Mouse (Mus musculus) megakaryocyte, embryonic 14.5 days (primary cell): ENCODE measurements around the gene Mical2.

Source experiments
- FLI1 ChIP-seq: IDR thresholded peaks from 2 replicates; pipeline ENCODE4 v1.6.1; 2012; ENCODE audit warnings: low read length, inconsistent platforms, mixed read lengths
- GATA1 ChIP-seq: IDR thresholded peaks from 3 replicates; pipeline ENCODE4 v1.6.1; 2012; ENCODE audit warnings: mixed read lengths, low read length, inconsistent platforms, borderline replicate concordance

DNA sequence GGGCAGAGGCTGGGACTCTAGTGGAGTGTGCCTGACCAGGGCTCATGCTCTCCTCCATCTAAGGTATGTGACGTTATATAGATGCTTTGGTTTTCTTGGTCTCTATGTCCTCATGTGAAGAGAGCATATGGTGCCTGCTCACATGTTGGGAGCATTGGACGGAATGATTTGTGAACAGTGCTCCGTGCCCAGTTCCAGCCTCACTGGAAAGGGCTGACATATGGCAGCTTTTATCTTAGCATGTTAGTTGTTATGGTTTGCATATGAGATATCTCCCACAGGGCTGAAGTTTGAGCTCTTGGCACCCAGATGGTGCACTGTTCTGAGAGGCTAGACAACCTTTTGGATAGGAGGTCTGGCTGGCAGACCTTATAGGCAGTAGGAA, 16.3 kb downstream of the Mical2 start:
- no peak for TF ChIP-seq GATA1
- no peak for TF ChIP-seq FLI1
